ENCODE assay signal across 8 mouse cellular contexts in the genomic region with DNA sequence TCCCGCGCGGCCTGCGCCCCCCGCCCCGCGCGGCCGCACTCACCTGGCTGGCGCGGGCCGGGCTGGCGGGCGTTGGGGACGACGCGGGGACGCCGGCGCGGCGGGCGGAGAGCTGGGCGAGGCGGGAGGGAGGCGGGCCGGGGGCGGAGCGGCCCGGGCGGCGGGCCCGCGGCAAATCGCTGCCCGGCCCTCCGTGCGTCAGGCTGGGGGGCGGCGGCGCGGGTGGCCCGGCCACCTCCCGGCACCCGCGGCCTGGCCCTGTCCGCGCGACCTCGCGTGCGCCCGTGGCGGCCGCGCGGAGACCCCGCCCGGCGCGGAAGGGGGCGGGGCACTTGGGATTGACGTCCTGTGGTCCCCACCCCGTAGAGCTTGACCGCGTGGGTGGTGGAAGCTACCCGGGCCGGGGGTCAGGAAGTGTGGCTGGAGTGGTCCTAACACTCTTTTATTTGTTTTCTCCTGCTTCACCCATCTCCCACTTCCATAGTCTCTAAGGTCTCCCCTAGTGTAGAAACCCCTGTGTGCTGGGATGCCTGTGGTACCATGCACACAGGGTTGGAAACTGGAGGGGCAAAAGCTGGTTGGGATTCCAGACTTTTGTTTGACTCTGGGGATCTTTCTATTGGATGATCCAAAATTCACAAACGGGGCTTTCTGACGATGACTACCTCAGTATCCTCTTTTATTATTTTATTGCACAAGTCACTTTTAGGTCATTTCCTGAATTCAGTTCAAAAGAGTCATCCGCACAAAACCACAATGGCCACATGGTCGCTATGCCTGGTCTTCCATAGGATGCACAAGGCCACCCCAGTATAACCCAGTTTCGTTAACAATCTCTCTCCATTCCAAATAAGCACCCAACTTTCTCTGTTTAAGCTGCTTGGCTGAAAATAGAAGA. TPM values are rescaled to one million over a fixed set of nuclear protein-coding genes. Genes with fewer than 3 reads are reported as not detected.
DNase-seq lines count a peak whose midpoint lies in the region; ATAC-seq and TF ChIP-seq lines count a peak whose summit lies in the region.

Sestd1 (minus strand) TSS at position 81 of the 898 bp plus-strand sequence.

- no peaks in the 10 kb centered on the region for H3K9me3 ChIP-seq in intestine, postnatal 0 days (ENCODE audit: control insufficient read depth)
- 0 out of 2 replicates have a peak, but pooled peaks cover 5% of the 10 kb centered on the region for H3K9me3 ChIP-seq in limb, embryonic 12.5 days
- H3K9me3 ChIP-seq in midbrain, embryonic 13.5 days: no peaks in the 10 kb centered on the region

- peak; percentile 27 to 35 for DNase-seq in spleen, adult 18-20 months
- no peak for DNase-seq in spleen, postnatal 14 days (ENCODE audit: low spot score in 2 of 2)
- DNase-seq in embryo, embryonic 11 days: peak; percentile 89
- peak; percentile 99 for DNase-seq in heart, adult 11 months
- peak; percentile 12 to 19 for DNase-seq in spleen, postnatal 36 days (ENCODE audit: low spot score in 2 of 2)

- no peaks in the 10 kb centered on the region for H3K27me3 ChIP-seq in intestine, postnatal 0 days (replicated peaks; ENCODE audit: control insufficient read depth, insufficient read depth, low read length)
- no peaks in the 10 kb centered on the region for H3K27me3 ChIP-seq in limb, embryonic 12.5 days
- no peaks in the 10 kb centered on the region for H3K27me3 ChIP-seq in midbrain, embryonic 13.5 days

- H3K9ac ChIP-seq in intestine, postnatal 0 days (ENCODE audit: low read depth, low read length): peak within 1 kb of the TSS; percentile 93
- H3K9ac ChIP-seq in limb, embryonic 12.5 days (replicated peaks): peak within 1 kb of the TSS; percentile 98
- peak within 1 kb of the TSS; percentile 94 for H3K9ac ChIP-seq in midbrain, embryonic 13.5 days (replicated peaks)

- no peaks in the 10 kb centered on the region for H3K36me3 ChIP-seq in intestine, postnatal 0 days (ENCODE audit: control insufficient read depth, insufficient read depth)
- H3K36me3 ChIP-seq in limb, embryonic 12.5 days: no peaks in the 10 kb centered on the region
- H3K36me3 ChIP-seq in midbrain, embryonic 13.5 days: no peaks in the 10 kb centered on the region

- peak within 1 kb of the TSS; percentile 91 for H3K4me3 ChIP-seq in intestine, postnatal 0 days (ENCODE audit: low read depth, low read length)
- H3K4me3 ChIP-seq in limb, embryonic 12.5 days (replicated peaks): peak within 1 kb of the TSS; percentile 95
- peak within 1 kb of the TSS; percentile 84 for H3K4me3 ChIP-seq in midbrain, embryonic 13.5 days (replicated peaks)

- H3K27ac ChIP-seq in intestine, postnatal 0 days (ENCODE audit: low read depth, low read length): peak within 1 kb of the TSS; percentile 60
- H3K27ac ChIP-seq in limb, embryonic 12.5 days: peak within 1 kb of the TSS; percentile 82
- H3K27ac ChIP-seq in midbrain, embryonic 13.5 days: peak within 1 kb of the TSS; percentile 89

- no peak for TF ChIP-seq CTCF in intestine, postnatal 0 days (IDR thresholded peaks at IDR 0.05; ENCODE audit: low read depth)

- H3K4me2 ChIP-seq in intestine, postnatal 0 days (replicated peaks; ENCODE audit: low read depth): peak within 1 kb of the TSS; percentile 97
- H3K4me2 ChIP-seq in limb, embryonic 12.5 days: peak within 1 kb of the TSS; percentile 77
- peak within 1 kb of the TSS; percentile 69 for H3K4me2 ChIP-seq in midbrain, embryonic 13.5 days (replicated peaks)

- H3K4me1 ChIP-seq in intestine, postnatal 0 days (replicated peaks; ENCODE audit: control insufficient read depth, insufficient read depth, low read length): peaks cover 5% of the 10 kb centered on the region; the same call in 1 of the 2 replicates
- peaks cover 23% of the 10 kb centered on the region for H3K4me1 ChIP-seq in limb, embryonic 12.5 days (replicated peaks)
- H3K4me1 ChIP-seq in midbrain, embryonic 13.5 days (replicated peaks): peaks cover 29% of the 10 kb centered on the region

- 7% methylated on average over 37 of the region's 73 CpGs for WGBS in intestine, postnatal 0 days
- 7% methylated on average over 45 of the region's 73 CpGs for WGBS in limb, embryonic 12.5 days
- 8% methylated on average over 35 of the region's 73 CpGs for WGBS in midbrain, embryonic 13.5 days

- peak; percentile 73 for ATAC-seq in intestine, postnatal 0 days
- peak; percentile 75 for ATAC-seq in limb, embryonic 12.5 days (ENCODE audit: insufficient number of reproducible peaks, insufficient read depth, low FRiP score, low TSS enrichment, low read depth)
- peak; percentile 86 for ATAC-seq in midbrain, embryonic 13.5 days

RNA-seq across cellular contexts. Expression of gene Sestd1, which starts in this region (rescaled TPM):
- polyA plus RNA-seq in intestine, postnatal 0 days (2015; fragmentation: Nextera tagmentation; extraction: Ambion mirVana): 10.8 and 11.2 TPM in 2 replicates
- 25.1 and 25.2 TPM in 2 replicates for polyA plus RNA-seq in limb, embryonic 12.5 days (2016; fragmentation: Nextera tagmentation; extraction: Ambion mirVana)
- polyA plus RNA-seq in midbrain, embryonic 13.5 days (2015; fragmentation: Nextera tagmentation; extraction: Ambion mirVana): 28.2 and 28.7 TPM in 2 replicates

Comparison
In these comparisons a context has a peak if more than half of its experiments do, and no peak if none do; other contexts are left out.
1. DNase-seq: peak in spleen, adult 18-20 months (2 of 2), embryo, embryonic 11 days (single experiment), heart, adult 11 months (single experiment) and spleen, postnatal 36 days (2 of 2); none in spleen, postnatal 14 days (0 of 2).
2. Peak in every context shown above with its lines, with median percentiles within 50 percentile points of each other: ATAC-seq, H3K27ac ChIP-seq, H3K4me2 ChIP-seq, H3K4me3 ChIP-seq and H3K9ac ChIP-seq.